Mouse (Mus musculus) C3H10T1/2 (cell line): Measurements from ENCODE around the gene Mageb3. TPM values are rescaled to one million over a fixed set of nuclear protein-coding genes. Genes with fewer than 3 reads are reported as not detected.

Source experiments
- polyA plus RNA-seq, 2 experiments: library from polyadenylated mRNA; unstranded; fragments of >200 nt; fragmentation: generic; extraction: Trizol; gene quantifications; one replicate each; pipeline ENCODE4 v1.2.1; 2012; ENCODE audit warnings: missing spikeins in 2 of 2

Mageb3 gene
- polyA plus RNA-seq = under 1 TPM; 0.02 TPM

DNA sequence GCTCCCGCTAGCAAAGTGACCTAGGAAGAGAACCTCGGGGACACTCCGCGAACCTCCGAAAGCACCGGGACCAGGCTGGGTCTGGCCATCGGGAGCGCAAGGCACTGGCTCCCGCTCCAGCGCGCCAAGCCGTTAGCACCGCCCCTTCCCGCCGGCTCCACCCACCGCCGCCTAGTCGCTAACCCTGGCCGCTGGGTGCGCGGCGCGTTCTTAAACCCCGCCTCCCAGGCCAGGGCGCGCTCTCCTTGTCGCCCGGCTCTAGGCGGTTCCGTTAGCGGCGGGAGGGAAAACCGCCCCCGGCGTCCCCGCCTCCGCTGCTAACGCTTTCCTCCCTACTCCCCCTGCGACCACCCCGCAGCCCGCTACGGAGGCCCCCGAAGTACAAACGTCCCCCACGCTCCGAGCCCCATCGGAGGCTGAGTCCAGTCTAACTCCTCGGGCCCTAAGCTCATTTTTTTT is at the start of gene Mageb3, which contains the start of gene Ctdspl2:
Mageb3 (minus strand) TSS at position 328 of the 459 bp plus-strand sequence.
Ctdspl2 (plus strand) TSS at position 237 of the 459 bp plus-strand sequence.

Other genes starting within 250 kb of the Mageb3 start
- under 1 TPM; 0.12 to 0.31 TPM for gene Frmd5, start 149.0 kb downstream of the Mageb3 start, polyA plus RNA-seq
- 1 to 10 TPM in 1 of 2 experiments, under 1 TPM in 1; 0.59 to 2.9 TPM for gene Casc4, start 89.1 kb downstream of the Mageb3 start, polyA plus RNA-seq
- 1 to 10 TPM in 1 of 2 experiments, under 1 TPM in 1; 0.15 to 2.5 TPM for gene Ctdspl2, start 91 bp downstream of the Mageb3 start, polyA plus RNA-seq
- 1 to 10 TPM in 1 of 2 experiments, under 1 TPM in 1; 0.87 to 2.5 TPM for gene Eif3j1, start 72.5 kb upstream of the Mageb3 start, polyA plus RNA-seq
- gene Spg11, start 162.3 kb upstream of the Mageb3 start, polyA plus RNA-seq = 1 to 10 TPM; 1.0 to 6.2 TPM
- gene B2m, start 191.6 kb upstream of the Mageb3 start, polyA plus RNA-seq = 100 to 1,000 TPM; 249 to 350 TPM
- under 1 TPM; 0.02 to 0.08 TPM for gene Trim69, start 204.6 kb upstream of the Mageb3 start, polyA plus RNA-seq
- gene Patl2, start 230.1 kb upstream of the Mageb3 start, polyA plus RNA-seq = under 1 TPM in 1 of 2 experiments, not detected in 1; 0.04 TPM
- not detected for gene Terb2, start 230.2 kb upstream of the Mageb3 start, polyA plus RNA-seq